ENCODE assay signal across 9 mouse cellular contexts in genomic region chr5:139208871-139209684, GRCm38 (mm10). TPM values are rescaled to one million over a fixed set of nuclear protein-coding genes. Genes with fewer than 3 reads are reported as not detected.
DNase-seq lines count a peak whose midpoint lies in the region; ATAC-seq and TF ChIP-seq lines count a peak whose summit lies in the region.
"Had no signal": no experiment of that assay in that cellular context is flagged by ENCODE, and none has a peak within 500 bp of the region (broad histone marks: within the 10 kb centered on the region; RNA-seq: fewer than 3 reads in every experiment).

No protein-coding gene starts in this region.

- H3K36me3 ChIP-seq in thymus, adult 2 months (ENCODE audit: control insufficient read depth, insufficient read depth, low read length), result no peaks in the 10 kb centered on the region
- H3K36me3 ChIP-seq in splenic B cell, adult 2 months (ENCODE audit: control insufficient read depth, insufficient read depth, low read length, poor library complexity, severe bottlenecking), result no peaks in the 10 kb centered on the region

- H3K27me3 ChIP-seq in thymus, adult 2 months (ENCODE audit: control insufficient read depth, insufficient read depth, low read length), result no peaks in the 10 kb centered on the region
- no peaks in the 10 kb centered on the region for H3K27me3 ChIP-seq in splenic B cell, adult 2 months (ENCODE audit: control insufficient read depth, insufficient read depth, low read length, poor library complexity, severe bottlenecking)

- no peak for TF ChIP-seq CTCF in thymus, adult 2 months (IDR thresholded peaks at IDR 0.05; ENCODE audit: borderline replicate concordance, control insufficient read depth, extremely low read depth, insufficient read depth, low read length, poor library complexity)

- H3K4me1 ChIP-seq in thymus, adult 2 months (replicated peaks; ENCODE audit: control insufficient read depth, insufficient read depth, low read length), result peaks cover 5% of the 10 kb centered on the region; the same call in 1 of the 2 replicates

- no peak overlapping the region for H3K4me3 ChIP-seq in thymus, adult 2 months (ENCODE audit: control insufficient read depth, insufficient read depth, low read length)

- TF ChIP-seq POLR2A in thymus, adult 2 months (IDR thresholded peaks at IDR 0.05; ENCODE audit: control insufficient read depth, extremely low read depth, insufficient read depth, low read length, poor library complexity), result no peak

- no peak overlapping the region for H3K27ac ChIP-seq in thymus, adult 2 months (ENCODE audit: control insufficient read depth, insufficient read depth, low read length)
- H3K27ac ChIP-seq: macrophage had no signal

- WGBS in thymus, adult 2 months, result 94% methylated on average over 10 of the region's 10 CpGs

- ATAC-seq in erythroid progenitor cell, adult 5-6 weeks (replicated peaks; ENCODE audit: low FRiP score, poor library complexity, severe bottlenecking), result 0 out of 2 replicates have a peak, but pooled peaks have one; percentile 48

- DNase-seq in heart, postnatal 4 days, result peak; percentile 9
- no peak for DNase-seq in heart, adult 8-10 months (ENCODE audit: low spot score)
- DNase-seq in thymus, postnatal 25 days, result peak; percentile 6
- DNase-seq in thymus, adult 2 months, result no peak
- peak; percentile 53 for DNase-seq in splenic B cell, adult 2 months (ENCODE audit: low read depth, low spot score)
- DNase-seq in ovary, postnatal 36 days (ENCODE audit: low spot score), result no peak
- DNase-seq in embryo, embryonic 10 days (ENCODE audit: low spot score), result no peak

RNA-seq across cellular contexts. Expression of gene Sun1, which starts 8.6 kb away (rescaled TPM):
- 10 to 100 TPM; 40.7 to 43.0 TPM for total RNA-seq in heart, postnatal 4 days (2021)
- total RNA-seq in heart, adult 8-10 months (2022), result 10 to 100 TPM; 48.0 to 58.0 (median 50.7) TPM
- 34.3 and 36.3 TPM in 2 replicates for polyA plus RNA-seq in thymus, adult 2 months (2012; rRNA removed)
- total RNA-seq in erythroid progenitor cell, adult 5-6 weeks (2015; ENCODE audit: low replicate concordance), result 77.5 and 111 TPM in 2 replicates
- 99.6 and 190 TPM in 2 replicates for total RNA-seq in erythroid progenitor cell, adult 5-6 weeks (2017; ENCODE audit: low replicate concordance)

RNA-seq across cellular contexts. Expression of gene Get4, which starts 43.0 kb away (rescaled TPM):
- total RNA-seq in heart, postnatal 4 days (2021), result 10 to 100 TPM; 76.4 to 80.4 TPM
- total RNA-seq in heart, adult 8-10 months (2022), result 10 to 100 TPM; 39.1 to 45.9 (median 43.7) TPM
- polyA plus RNA-seq in thymus, adult 2 months (2012; rRNA removed), result 186 and 252 TPM in 2 replicates
- 35.6 and 36.4 TPM in 2 replicates for total RNA-seq in erythroid progenitor cell, adult 5-6 weeks (2015; ENCODE audit: low replicate concordance)
- total RNA-seq in erythroid progenitor cell, adult 5-6 weeks (2017; ENCODE audit: low replicate concordance), result 21.9 and 36.6 TPM in 2 replicates

RNA-seq across cellular contexts. Expression of gene Dnaaf5, which starts 59.1 kb away (rescaled TPM):
- 10 to 100 TPM; 19.1 to 19.5 TPM for total RNA-seq in heart, postnatal 4 days (2021)
- total RNA-seq in heart, adult 8-10 months (2022), result 10 to 100 TPM; 16.1 to 20.0 (median 18.2) TPM
- polyA plus RNA-seq in thymus, adult 2 months (2012; rRNA removed), result 50.5 and 66.5 TPM in 2 replicates
- 1.7 and 1.8 TPM in 2 replicates for total RNA-seq in erythroid progenitor cell, adult 5-6 weeks (2015; ENCODE audit: low replicate concordance)
- 2.6 and 3.6 TPM in 2 replicates for total RNA-seq in erythroid progenitor cell, adult 5-6 weeks (2017; ENCODE audit: low replicate concordance)

RNA-seq across cellular contexts. Expression of gene Prkar1b, which starts 59.3 kb away (rescaled TPM):
- 1 to 10 TPM; 2.3 to 2.8 TPM for total RNA-seq in heart, postnatal 4 days (2021)
- 1 to 10 TPM; 2.1 to 2.7 (median 2.3) TPM for total RNA-seq in heart, adult 8-10 months (2022)
- polyA plus RNA-seq in thymus, adult 2 months (2012; rRNA removed), result 3.6 TPM in 2 replicates
- 0.72 TPM in 1 of 2 replicates, not detected in the other for total RNA-seq in erythroid progenitor cell, adult 5-6 weeks (2015; ENCODE audit: low replicate concordance)
- 0.08 TPM in 1 of 2 replicates, not detected in the other for total RNA-seq in erythroid progenitor cell, adult 5-6 weeks (2017; ENCODE audit: low replicate concordance)

Comparison
In these comparisons a context has a peak if more than half of its experiments do, and no peak if none do; other contexts are left out.
1. DNase-seq: peak in heart, postnatal 4 days (single experiment), thymus, postnatal 25 days (single experiment) and splenic B cell, adult 2 months (single experiment); none in heart, adult 8-10 months (single experiment), thymus, adult 2 months (single experiment), ovary, postnatal 36 days (single experiment) and embryo, embryonic 10 days (single experiment).